Mouse (Mus musculus) right cerebral cortex, adult 18-20 months (tissue): ENCODE measurements around the gene March10.

Experiments used
- DNase-seq: peaks from one replicate; pipeline ENCODE4 v3.0.0; 2022; ENCODE audit warnings: mixed read lengths

The March10 gene

DNA sequence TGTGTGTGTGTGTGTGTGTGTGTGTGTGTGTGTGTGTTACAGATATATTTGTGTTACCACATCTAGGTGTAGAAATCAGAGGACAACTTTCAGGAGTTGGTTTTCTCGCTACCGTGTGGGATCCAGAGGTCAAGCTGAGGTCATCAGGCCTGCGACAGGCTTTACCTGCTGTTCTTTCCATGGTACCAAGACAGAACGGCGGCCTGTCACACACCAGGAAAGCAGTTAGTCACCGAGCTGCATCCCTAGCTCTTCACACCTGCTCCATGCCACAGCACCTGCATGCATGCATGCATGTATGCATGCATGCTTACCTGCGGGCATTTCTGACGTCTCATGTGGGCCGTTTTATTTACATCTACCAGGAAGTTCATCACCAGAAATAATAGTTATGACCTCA, 9.0 kb upstream of the March10 start:
- no peak for DNase-seq

DNA sequence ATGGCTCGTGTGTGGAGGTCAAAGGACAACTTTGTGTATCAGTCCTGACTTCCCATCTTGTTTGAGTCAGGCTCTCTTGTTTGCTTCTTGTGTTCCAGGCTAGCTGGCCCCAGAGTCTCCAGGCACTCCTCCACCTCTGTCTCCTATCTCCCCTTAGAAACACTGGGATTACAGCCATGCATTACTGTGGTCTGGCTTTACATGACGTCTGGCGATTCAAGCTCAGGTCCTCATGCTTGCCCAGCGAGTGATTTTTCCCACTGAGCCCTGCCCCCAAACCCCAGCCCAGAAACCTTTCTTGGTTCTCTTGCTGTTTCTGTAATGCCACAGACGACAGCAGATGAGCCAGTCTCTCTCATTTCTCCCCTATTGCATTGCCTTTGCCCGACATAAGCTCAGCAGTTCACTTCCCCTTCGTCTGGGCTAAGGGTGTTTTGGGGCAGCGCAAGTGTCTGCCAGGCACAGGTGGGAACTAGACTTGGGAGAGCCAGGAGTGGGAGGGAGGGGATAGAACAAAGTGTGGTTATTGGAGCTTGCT, 8.0 kb upstream of the March10 start:
- no peak for DNase-seq

DNA sequence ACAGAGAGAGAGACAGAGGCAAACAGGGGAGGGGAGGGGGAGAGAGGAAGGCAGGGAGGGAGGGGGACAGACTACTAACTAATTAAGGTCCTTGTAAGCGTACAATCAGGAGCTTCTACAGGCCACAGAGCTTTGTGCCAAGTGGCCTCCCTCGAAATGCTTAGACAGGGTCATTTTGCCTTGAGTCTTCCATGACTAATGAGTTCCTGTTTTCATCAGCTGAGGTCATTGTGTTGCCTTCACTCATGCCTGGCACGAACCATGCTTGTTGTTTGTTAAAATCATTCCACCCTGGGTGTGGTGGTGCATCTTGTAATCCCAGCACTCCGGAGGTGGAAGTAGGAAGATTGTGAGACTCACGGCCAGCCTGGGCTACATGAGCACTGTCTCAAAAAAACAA, 3.4 kb upstream of the March10 start:
- no peak for DNase-seq

DNA sequence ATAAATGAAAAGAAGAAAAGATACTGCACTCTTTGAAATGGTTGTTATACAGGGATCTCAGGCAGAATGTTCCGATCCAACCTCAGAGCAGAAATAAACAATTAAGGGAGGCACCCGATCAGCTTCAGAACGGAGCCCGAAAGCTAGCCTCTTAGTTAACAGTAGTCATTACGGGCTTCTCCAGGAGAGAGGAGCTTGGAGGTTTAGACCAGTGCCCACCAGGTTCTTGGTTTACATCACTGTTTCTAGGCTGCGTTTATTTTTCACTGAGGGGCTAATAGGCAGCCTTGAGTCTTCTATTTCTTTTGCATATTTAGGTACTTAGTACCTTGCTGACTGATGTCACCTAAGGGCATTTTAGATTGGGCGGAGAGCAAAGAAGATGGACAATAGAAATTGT, 506 bp upstream of the March10 start:
- DNase-seq: no peak

DNA sequence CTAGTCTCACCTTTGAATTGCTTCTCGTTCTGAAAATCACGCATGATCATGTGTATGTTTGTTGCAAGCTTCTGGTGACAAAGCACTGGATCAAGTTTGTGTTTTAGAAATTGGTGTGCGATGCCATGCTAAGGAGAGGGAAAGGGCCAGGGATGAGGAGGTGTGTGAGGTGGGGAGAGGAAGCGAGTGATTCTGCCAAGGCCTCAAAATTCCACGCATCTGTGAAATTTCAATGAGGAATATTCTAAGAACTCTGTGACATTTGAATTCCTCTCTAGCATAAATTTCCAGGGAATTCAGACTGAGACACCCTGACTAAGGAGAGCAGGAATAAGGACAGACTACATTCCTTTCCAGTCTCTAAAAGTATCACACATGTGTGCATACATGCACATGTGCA, 1.4 kb downstream of the March10 start:
- no peak for DNase-seq

DNA sequence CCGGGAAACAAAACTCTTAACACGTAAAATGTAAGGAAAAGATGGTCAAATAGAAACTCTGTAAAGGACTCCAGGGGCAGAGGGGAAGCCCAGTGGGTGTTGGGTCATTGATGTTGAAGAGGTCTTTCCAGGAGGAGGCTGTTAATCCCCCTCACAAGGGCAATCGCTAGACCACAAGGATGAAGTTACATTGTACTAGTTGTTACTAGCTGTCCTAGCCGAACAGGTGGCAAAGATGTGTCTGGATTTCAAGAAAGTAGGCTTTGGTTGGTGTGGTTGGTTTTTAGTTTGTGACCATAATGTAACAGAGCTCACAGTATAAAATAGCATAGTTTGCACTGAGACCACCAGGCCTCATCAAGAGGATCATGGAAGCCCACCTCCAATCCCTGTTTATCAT, 3.5 kb downstream of the March10 start:
- DNase-seq: no peak

DNA sequence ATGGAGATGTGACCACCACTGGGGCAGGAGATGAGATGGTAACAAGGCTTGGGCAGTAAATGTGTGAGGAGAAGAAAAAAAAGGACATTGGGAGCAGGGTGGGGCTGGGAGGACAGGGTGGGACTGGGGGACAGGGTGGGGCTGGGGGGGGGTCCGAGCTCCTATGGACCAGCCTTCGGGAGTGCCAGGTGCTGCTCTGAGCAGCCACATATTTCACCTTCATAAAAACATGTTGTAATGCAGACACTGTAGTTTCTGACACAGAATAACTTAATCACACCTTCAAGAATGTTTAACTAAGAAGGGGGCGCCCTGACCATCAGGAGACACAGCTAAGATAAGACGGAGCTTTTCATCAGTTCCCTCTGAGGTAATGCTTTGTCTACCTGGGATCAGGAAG, 4.0 kb downstream of the March10 start:
- DNase-seq: no peak

DNA sequence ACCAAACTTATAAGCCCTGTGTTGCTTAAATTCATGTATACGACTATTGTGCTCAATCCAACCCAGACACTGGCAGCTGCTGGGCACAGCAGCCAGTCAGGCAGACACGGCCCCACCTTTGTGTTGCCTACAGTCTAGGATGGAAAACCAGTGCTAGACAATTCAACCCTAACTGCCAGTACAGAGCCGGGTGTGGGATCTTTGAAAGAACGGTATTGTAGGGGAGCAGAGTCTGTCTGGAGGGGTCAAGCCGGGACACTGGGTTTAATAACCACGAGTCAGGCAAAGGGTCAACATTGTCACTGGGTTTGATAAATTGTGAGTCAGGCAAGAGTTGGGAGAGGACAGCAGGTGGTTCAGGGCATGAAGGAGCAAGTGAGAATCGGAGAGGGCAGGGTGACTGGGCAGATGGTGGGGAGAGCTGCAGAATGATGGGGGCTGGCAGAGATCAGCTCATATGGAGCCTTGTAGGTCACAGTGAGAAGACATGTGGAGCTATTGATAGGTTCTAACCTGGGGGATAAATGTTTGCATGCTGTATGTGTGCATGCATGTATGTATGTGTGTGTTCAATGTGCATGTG, 4.9 kb downstream of the March10 start:
- DNase-seq: no peak

DNA sequence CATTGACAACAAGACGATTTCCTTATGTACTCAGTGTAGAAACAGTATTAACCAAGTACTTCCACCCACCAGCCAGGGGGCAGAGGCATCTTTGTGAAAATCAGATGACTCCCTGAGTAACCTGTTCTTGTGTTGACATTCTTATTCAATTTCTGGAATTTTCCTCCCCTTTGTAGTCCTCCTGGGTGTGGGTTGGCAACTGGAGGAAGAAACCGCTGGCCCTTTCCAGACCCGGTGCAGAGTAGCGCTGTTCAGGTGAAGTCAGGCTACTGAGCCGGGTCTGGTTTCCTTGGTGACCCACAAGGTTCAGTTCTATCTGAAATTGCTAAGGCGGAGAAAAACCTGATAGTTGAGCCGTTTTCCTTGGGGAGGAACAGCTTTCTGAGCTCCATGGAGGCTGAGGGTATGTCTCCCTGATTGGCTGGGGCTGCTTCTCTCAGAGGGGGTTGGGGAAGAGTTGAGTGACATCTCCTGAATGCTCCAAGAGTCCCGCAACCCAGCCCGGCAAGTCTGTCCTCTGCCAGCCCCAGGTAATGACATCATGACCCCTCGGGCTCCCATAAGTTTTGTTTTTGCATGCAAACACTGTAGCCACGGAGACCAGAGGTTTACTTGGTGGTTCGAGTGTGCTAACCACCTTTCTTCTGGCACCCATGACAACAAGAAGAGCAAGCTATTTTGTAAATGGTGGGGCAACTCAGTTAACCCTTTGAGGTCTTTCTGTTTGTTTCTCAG, 6.8 kb downstream of the March10 start:
- DNase-seq: no peak

DNA sequence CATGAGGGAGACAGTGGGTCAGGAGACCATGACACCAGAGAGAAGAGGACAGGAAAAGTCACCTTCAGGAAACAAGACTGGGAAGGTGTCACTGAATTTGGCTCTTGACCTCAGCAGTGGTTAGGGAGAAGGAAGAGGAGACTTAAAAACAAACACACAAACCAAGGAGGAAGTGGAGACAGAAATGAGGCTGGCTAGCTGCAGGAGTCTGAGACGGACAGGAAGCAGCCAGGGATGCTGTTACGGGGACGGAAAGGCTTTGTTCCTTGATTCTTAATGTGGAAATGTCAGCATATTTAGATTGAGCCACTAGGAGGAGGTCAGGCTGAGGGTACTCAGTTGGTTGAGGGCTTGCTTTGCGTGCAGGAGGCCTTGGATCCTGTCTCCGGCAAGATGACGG, 8.9 kb downstream of the March10 start:
- no peak for DNase-seq

DNA sequence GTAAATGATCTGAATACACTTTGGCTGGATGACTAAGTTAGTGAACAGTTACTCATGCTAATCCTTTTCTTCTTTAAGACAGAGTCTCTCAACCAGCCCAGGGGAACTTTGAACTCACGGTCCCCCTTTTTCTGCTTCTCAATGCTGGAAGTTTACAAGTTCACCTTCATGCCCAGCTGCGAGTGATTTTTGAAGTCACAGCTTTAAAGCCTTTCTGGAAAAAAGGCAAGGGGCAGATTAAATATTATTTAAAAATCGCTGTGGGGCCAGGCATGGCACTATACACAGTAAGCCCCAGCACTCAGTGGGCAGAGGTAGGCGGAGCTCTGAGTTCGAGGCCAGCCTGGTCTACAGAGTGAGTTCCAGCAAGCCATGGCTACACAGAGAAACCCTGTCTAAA, 10.3 kb downstream of the March10 start:
- DNase-seq: no peak

DNA sequence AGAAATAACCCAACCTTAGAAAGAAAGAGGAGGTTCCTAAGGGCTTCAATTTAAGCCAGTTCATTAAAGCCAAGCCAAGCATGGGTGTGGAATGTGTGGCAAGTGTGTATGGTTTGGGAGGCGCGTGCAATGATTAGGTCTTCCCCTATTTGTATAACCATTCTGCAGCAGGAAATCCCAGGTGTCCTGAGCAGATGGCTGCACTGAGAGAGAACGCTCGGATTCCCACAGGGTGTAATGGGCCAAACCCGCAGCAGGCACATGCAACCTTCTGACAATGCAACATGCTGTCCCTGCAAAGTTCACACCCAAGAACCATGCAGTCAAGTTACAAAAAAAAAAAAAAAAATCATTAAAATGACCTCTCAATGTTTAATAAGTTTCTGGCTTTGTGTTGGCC, 10.8 kb downstream of the March10 start:
- no peak for DNase-seq

DNA sequence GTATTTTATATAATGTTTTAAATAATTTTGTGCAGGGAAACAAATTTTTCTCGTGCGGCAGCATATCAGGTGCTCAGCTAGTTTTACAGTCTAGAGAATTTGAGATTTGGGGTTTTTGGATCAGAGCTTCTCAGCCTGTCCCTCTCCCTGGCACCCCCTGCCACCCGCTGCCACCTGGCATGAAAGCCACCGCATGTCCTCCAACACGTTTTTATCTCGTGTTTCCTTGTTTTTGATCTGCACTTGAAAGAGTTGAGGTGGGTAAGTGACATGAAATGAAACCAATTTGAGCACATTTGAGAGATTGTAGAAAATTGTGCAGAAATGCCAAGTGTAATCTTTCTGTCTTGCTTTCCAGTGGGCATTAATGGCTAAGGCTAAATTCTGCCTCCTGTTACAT, 11.6 kb downstream of the March10 start:
- DNase-seq: no peak

DNA sequence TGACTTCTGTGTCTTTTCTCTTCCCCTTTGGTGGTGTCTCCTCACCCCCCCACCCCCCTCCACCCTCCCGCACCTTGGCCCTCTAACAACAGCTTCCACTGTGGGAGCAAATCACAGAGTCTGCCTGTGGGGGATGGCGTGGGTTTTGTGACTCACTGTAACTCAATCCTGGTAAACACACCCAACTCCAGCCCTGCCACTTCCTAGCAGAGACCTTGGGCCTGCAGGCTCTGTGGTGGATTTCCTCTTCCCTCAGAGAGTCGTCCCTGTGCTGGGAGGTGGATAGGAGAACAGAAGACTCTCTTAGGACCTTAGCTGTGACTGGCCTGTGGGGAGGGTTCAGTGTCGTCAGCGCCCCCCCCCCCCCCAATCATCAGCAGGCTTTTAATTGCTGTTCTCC, 13.0 kb downstream of the March10 start:
- peak; percentile 30 for DNase-seq

DNA sequence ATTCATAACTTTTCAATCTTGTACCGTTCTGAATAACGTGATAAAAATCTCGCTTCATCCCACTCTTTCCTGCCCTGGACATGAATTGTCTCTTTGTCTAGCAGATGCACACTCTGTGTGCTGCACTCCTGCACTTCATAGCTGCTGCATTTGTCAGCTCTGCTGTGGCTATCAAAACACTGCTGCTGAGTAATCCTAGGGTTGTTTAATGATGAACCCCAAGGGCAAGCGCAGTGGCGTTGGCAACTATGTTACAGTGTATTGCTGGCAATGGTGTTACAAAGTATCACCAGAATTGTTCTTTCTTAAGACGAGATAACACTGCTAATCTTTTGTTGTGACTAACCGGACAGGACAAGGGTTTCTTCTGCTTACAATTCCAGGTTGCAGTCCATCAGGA, 16.7 kb downstream of the March10 start:
- no peak for DNase-seq

DNA sequence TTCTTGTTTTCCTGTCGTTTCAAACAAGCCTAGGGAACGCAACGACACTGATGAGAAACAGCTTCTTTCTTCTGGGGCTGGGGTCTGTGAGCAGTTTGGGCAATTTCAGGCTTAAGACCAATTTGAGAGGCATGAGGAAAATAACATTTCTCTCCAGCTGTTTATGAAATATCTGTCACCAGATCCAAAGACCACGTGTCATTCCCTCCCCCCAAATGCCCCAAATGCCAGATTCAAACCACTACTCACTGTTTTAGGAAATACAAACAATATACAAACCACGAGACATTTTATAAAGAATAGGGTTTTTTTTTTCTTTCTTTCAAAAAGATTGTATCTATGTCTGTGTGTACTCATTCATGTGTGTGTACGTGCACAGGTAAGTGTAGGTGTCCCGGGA, 17.6 kb downstream of the March10 start:
- no peak for DNase-seq

DNA sequence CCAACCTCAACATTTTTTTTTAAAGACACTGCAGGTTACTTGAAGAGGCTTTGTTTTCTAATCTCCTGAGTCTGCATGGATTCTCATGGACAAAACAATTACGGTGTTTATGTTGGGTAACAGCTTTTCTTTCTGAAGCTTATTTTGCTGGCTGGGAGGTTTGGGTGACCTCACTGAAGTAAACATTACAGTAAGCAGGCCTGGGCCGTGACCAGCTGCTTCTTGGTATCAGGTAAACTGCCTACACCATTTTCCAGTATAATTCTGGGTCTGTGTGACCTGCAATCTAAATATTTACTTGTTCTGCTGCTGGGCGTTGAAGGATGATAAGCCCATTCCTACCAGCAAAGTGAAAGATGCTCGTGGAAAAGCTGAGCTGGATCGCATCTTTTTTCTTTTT, 30.1 kb downstream of the March10 start:
- DNase-seq: no peak

DNA sequence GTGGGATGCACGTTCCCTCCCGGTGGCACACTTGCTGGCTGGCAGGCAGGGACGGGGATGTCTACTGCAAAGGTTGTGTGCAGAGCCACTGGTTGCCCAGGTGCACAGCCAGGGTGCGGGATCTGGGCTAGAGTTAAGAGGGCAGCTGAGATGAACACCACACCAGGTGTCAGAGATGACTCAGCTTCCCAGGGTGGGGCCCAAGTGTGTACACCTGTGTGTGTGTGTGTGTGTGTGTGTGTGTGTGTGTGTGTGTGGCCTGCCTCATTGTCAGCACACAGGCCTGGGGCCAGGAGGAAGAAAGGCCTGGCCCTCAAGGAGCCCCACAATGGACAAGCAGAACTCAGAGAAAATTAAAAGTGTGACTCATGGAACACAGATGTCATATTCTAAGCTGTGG, 31.9 kb downstream of the March10 start:
- no peak for DNase-seq

DNA sequence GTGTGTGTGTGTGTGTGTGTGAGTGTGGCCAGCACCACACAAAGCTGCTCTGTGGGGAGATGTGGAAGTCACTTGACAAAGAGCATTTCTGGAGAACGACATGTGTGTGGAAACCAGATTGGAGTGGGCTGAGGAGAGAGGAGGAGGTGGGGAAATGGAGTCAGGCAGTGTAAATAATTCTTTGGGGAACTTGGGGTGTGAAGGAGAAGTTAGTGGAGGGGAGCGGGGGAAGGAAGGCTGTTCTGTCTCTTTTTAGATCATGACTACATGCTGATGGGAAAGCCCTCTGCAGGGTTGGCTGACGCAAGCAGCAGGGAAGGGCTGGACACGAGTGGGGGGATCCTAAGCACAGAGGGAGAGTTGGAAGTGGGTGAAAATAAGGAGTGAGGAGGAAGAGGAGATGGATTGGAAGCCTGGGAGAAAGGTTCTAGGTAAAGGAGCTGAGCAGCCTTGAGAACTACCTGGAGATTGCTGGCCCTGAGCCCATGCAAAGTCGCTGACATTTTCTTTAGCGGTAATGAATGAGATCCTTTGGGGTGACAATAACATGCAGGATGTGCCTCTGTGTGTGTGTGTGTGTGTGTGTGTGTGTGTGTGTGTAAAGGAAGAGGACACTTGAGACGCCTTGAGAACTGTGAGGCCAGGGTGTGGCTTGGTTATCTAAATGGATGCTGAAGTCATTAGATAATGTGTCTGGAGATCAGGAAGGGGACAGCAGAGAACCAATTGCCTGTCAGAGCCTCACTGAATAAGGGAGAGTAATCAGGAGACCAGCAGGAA, 35.7 kb downstream of the March10 start:
- DNase-seq: peak; percentile 91

DNA sequence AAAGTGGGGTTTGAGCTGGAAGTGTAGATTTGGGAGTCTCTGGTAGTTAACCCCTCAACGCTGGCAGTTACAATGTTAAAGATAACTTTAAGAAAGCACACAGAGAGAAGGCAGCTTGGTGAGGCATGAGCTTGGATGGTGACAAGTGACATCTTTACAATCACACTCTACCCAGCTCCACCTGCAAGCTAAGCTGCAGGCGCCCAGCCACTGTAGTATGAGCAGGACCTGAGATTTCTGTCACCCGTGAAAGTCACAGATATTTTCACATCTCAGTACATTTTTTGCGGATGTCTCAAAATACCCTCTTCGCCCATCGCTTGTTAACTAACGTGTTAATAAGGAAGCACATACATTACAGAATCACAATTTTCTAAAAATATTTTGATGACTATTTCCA, 36.6 kb downstream of the March10 start:
- peak; percentile 33 for DNase-seq

DNA sequence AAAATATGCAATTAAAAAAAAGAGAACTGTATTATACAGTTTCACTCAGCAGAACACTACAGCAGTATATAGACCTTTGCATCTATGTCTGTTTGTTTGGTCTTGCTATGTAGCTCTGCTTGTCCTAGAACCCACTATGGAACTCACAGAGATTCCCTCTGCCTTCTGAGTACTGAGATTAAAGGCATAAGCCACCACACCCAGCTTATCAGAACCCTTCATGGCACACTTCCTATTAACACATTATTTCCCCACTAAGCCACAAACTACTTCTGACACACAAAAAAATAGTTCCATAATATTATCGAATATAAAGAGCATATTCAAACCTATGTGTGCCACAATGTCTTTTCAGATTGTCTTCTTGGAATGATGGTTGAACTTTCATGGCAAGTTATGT, 42.5 kb downstream of the March10 start:
- no peak for DNase-seq

DNA sequence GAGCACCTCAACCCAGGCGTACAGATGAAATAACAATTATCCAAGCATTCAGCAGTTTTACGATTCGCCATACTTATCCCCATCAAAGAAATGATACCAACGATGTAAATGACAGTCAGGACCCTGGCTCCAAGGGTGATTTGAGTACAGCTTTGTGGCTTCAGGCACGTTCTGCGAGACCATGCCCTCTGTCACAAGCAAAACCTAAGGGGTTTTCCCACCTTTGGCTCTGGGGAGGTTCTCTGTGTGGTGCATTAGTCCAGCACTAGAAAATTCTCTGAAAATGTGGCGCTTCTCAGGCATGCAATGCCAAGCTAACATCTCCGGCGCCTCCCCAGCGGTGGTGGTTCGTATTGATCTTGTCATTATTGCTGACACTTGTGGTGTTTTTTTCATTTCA, 47.1 kb downstream of the March10 start:
- no peak for DNase-seq

DNA sequence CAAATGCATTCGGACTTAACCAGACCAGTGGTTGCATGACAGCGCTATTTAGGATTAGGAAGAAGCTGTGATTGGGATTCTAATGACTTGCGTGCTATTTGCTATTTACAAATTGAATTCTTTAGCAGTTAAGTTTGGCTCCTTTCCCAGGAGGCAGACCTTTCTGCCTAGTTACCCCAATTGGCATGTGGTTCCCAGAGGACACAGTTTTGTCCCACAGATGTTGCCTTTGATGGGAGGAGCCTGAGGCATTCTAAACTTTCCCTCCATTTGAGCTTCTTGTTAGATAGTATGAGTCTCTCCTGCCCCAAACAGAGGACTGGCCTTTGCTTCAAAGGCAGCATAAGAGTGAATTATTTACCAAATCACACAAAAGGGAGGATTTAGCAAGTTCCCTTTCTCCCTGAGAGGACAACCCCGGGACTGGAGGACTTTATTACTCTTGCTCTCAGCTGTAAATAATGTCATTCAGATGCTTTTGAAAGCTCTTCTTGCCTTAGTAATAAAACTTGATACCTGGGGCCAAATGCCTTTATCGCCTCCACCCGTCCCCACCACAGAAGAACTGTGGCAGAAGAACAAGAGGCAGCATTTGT, 48.6 kb downstream of the March10 start:
- no peak for DNase-seq

DNA sequence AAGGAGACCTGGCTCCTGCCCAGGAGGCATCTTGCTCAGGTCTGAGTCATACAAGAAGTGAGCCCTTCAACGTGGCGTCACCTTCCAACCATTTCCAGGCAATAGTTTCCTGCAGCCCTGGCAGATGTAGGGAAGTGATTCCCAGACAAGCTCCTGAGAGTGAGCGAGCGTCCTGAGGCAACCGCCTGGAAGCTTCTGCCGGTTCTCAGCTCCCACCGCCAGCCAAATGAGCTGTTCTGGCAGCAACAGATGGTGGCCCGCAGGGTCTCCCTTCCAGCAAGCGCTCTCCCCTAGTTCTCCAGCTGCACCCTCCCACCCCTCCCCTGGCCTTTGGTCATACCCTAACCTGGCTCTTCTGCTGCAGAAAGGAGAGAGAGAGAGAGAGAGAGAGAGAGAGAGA, 54.2 kb downstream of the March10 start:
- no peak for DNase-seq
